Mouse (Mus musculus): Measurements from ENCODE around the gene Abr. TPM values are rescaled to one million over a fixed set of nuclear protein-coding genes. Genes with fewer than 3 reads are reported as not detected.
A peak's percentile ranks its signal among the peaks of the same experiment; 100 is the strongest.

The Abr gene
- polyA plus RNA-seq, 1 experiment, result 54.8 TPM

DNA sequence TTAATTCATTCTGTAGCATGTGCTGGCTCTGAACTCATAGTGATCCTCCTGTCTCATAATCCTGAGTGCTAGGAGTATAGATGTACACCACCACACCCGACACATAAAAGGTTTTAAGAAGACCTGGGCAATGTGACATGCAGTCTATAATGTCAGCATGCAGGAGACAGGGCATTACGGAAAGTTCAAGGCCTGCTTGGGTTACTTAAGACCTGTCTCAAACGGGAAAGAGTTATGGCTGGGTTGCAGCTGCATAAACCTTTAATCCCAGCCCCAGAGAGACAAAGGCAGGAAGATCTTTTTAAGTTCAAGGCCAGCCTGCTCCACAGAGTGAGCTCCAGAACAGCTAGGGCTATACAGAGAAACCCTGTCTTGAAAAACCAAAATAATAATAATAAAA, 105.2 kb downstream of the Abr start:
- TF ChIP-seq CTCF (IDR thresholded peaks at IDR 0.05; ENCODE audit: insufficient read depth, low read length), result no peak
- TF ChIP-seq POLR2A (IDR thresholded peaks at IDR 0.05; ENCODE audit: borderline replicate concordance, extremely low read depth, low read depth, low read length), result no peak
- H3K4me3 ChIP-seq (replicated peaks; ENCODE audit: extremely low read depth, low read depth, low read length), result no peak overlapping the region
- 65% methylated on average over 3 of the region's 3 CpGs for WGBS
- no peak for DNase-seq
- H3K4me1 ChIP-seq (ENCODE audit: control insufficient read depth, insufficient read depth, low read length), result no peaks in the 10 kb centered on the region

GRCm38 (mm10) chr11:76515123-76515522, 107.0 kb downstream of the Abr start:
- H3K4me3 ChIP-seq (replicated peaks; ENCODE audit: extremely low read depth, low read depth, low read length), result no peak overlapping the region
- 55% methylated on average over 11 of the region's 11 CpGs for WGBS
- H3K4me1 ChIP-seq (ENCODE audit: control insufficient read depth, insufficient read depth, low read length), result peaks cover 3% of the 10 kb centered on the region; the same call in 1 of the 2 replicates
- DNase-seq, result no peak
- no peak for TF ChIP-seq POLR2A (IDR thresholded peaks at IDR 0.05; ENCODE audit: borderline replicate concordance, extremely low read depth, low read depth, low read length)
- TF ChIP-seq CTCF (IDR thresholded peaks at IDR 0.05; ENCODE audit: insufficient read depth, low read length), result no peak

DNA sequence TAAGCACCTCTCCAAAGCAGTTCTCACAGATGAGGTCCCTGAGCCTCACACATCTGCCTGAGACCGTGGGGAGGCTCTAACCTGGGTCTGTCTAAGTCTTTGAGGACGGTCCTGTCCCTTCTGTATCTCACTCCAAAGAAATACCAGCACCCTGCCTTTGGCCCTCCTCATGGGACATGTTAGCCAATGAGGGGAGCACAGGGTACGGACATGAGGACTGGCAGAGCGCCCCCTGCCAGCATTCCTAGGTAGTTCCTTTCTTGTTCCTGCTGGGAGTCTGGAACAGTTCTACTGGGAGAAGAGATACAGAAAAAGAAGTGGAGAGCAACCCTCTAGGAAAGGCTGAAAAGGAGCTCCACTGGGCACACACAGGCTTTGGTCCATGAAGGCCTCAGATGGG, 111.1 kb downstream of the Abr start:
- no peak for DNase-seq
- TF ChIP-seq CTCF (IDR thresholded peaks at IDR 0.05; ENCODE audit: insufficient read depth, low read length), result 0 out of 2 replicates have a peak, but pooled peaks have one; percentile 46
- TF ChIP-seq POLR2A (IDR thresholded peaks at IDR 0.05; ENCODE audit: borderline replicate concordance, extremely low read depth, low read depth, low read length), result no peak
- Histone ChIP-seq H3K4me1 (ENCODE audit: control insufficient read depth, insufficient read depth, low read length) (peaks cover 7% of the 10 kb centered on the region), H3K4me3 (replicated peaks; ENCODE audit: extremely low read depth, low read depth, low read length) (no peak overlapping the region)
- WGBS, result 64% methylated on average over 4 of the region's 4 CpGs

DNA sequence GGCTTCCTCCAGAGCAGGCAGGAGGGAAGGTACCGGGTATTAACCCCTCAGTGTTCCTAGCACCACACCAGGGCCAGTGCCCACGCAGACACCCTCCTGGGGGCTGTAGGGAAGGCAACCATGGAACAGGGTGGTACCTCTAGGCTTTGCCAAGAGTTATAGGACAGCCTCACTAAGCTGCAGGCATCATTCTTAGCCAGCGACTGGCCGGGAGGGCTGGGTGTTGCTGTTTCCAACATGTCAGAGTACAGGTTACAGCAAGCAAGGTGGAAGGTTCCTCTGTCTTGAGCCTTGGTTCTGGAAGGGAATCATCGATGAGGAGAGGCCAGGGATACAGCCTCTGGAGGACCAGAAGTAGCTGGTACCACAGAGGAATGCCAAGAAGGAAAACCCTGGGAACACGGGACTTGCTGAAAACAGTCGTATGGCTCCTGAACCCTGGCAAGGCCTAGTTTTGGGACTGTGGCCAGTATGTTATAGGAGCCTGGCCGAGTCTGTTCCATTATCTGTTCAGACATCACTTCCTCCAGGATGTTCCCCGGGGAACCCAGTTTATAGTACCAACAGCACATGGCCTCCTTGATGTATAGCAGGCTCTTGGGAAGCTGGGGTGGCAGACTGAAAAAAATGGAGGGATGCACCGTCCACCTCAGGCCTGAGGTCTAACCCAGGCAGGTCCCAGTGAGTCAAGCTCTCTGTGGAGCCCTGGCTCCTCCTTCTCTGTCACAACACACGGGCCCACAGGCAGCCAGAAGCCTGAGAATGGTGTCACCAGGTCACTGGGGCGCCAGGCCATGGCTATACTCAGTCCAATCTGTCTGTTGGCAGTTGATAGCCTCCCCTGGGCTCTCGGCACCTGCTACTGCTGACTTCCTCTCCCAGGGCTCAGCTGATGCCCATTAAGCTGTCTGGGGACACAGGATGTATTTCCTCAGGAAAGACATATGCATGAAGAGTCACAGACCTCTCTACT, 112.1 kb downstream of the Abr start:
- 70% methylated on average over 13 of the region's 13 CpGs for WGBS
- Histone ChIP-seq H3K4me3 (replicated peaks; ENCODE audit: extremely low read depth, low read depth, low read length) (no peak overlapping the region), H3K4me1 (ENCODE audit: control insufficient read depth, insufficient read depth, low read length) (peaks cover 16% of the 10 kb centered on the region)
- no peak for DNase-seq
- TF ChIP-seq CTCF (IDR thresholded peaks at IDR 0.05; ENCODE audit: insufficient read depth, low read length) (no peak), POLR2A (IDR thresholded peaks at IDR 0.05; ENCODE audit: borderline replicate concordance, extremely low read depth, low read depth, low read length) (no peak)

DNA sequence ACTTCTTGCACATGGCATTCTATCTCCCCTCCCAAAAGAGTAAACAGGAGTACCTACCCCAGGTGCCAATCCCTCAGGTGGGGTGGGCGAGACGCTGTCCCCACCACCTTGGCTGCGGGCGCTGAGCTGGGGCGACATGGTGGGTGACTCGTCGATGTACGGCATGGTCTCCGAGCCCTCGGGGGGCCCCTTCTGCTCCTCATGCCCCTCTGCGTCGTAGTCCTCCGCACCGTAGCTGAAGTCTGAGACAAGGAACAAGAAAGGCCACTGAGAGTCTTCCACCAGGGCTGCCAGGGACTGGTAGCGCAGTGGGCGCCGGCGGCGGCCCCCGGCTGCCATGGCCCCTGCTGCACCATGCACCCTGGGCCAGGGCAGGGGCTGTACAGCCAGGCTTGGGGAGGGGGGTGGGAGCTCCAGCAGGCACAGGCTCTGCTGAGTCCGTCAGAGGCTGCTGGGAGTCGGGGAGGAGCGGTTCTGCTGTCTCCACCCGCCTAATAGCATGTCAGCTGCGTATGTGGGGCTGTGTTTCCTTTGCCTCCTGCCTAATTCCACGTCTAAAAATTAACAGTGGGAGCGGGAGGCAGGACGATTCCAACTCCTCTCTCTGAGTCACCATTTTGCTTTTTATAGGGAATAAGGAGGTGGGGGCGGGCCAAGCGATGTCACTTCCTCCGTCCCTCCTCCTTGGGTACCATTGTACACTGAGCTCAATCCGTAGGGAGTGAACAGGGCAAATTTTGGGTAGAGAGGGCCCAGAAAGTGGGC, 113.1 kb downstream of the Abr start:
- Histone ChIP-seq H3K4me3 (replicated peaks; ENCODE audit: extremely low read depth, low read depth, low read length) (no peak overlapping the region), H3K4me1 (ENCODE audit: control insufficient read depth, insufficient read depth, low read length) (peaks cover 20% of the 10 kb centered on the region)
- no peak for DNase-seq
- TF ChIP-seq CTCF (IDR thresholded peaks at IDR 0.05; ENCODE audit: insufficient read depth, low read length) (no peak), POLR2A (IDR thresholded peaks at IDR 0.05; ENCODE audit: borderline replicate concordance, extremely low read depth, low read depth, low read length) (no peak)
- 95% methylated on average over 30 of the region's 32 CpGs for WGBS

GRCm38 (mm10) chr11:76508125-76508524, 114.0 kb downstream of the Abr start:
- Histone ChIP-seq H3K4me3 (replicated peaks; ENCODE audit: extremely low read depth, low read depth, low read length) (no peak overlapping the region), H3K4me1 (ENCODE audit: control insufficient read depth, insufficient read depth, low read length) (peaks cover 20% of the 10 kb centered on the region)
- no peak for DNase-seq
- WGBS, result 95% methylated on average over 4 of the region's 4 CpGs
- no peak for TF ChIP-seq CTCF (IDR thresholded peaks at IDR 0.05; ENCODE audit: insufficient read depth, low read length)
- no peak for TF ChIP-seq POLR2A (IDR thresholded peaks at IDR 0.05; ENCODE audit: borderline replicate concordance, extremely low read depth, low read depth, low read length)

- H3K4me3 ChIP-seq (replicated peaks; ENCODE audit: extremely low read depth, low read depth, low read length), result no peak overlapping the region
- 76% methylated on average over 8 of the region's 8 CpGs for WGBS
Measured at GRCm38 (mm10) chr11:76507302-76508124, 114.6 kb downstream of the Abr start.

DNA sequence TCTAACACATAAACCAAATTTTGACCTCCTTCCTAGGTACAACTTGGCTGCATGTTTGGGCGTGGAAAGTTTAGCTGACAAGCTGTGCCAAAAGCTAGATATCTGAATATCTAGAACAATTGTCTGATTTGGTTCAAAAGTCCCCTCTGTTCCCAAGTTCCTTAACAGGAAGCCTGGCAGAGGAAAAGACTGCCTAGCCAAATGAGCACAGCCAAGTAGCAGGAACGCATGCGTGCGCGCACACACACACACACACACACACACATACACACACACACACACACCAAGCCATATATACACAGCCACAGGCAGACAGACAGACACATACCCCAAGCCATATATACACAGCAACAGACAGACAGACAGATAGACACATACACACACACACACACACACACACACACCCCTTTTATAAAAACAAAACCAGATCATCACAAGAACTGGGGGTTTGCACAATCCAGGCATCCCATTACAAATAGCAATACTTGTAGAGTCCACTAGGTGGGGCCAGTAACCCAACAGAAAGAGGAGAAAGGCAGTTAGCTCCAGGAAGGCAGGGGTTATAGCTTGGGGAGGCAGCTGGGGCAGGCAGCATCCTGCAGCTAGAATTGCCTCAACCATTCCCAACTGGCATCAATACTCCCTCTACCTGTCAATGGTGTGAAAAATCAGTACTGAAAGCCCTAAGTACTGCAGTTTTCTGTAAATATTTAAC, 115.4 kb downstream of the Abr start:
- 38% methylated on average over 5 of the region's 5 CpGs for WGBS
- TF ChIP-seq CTCF (IDR thresholded peaks at IDR 0.05; ENCODE audit: insufficient read depth, low read length) (peak; percentile 50), POLR2A (IDR thresholded peaks at IDR 0.05; ENCODE audit: borderline replicate concordance, extremely low read depth, low read depth, low read length) (no peak)
- H3K4me1 ChIP-seq (ENCODE audit: control insufficient read depth, insufficient read depth, low read length), result peaks cover 20% of the 10 kb centered on the region
- no peak overlapping the region for H3K4me3 ChIP-seq (replicated peaks; ENCODE audit: extremely low read depth, low read depth, low read length)
- no peak for DNase-seq

More at GRCm38 (mm10) chr11:76507302-76508124, 114.6 kb downstream of the Abr start:
- DNase-seq, result no peak
- peaks cover 20% of the 10 kb centered on the region for H3K4me1 ChIP-seq (ENCODE audit: control insufficient read depth, insufficient read depth, low read length)
- TF ChIP-seq POLR2A (IDR thresholded peaks at IDR 0.05; ENCODE audit: borderline replicate concordance, extremely low read depth, low read depth, low read length), result no peak
- TF ChIP-seq CTCF (IDR thresholded peaks at IDR 0.05; ENCODE audit: insufficient read depth, low read length), result no peak
